Mouse (Mus musculus): ENCODE measurements around the gene Rap1b.

Gene Rap1b

GRCm38 (mm10) chr10:117824139-117824538 is 21.7 kb downstream of the Rap1b start:
- in situ Hi-C loops (cut with MboI; ENCODE audit: low sequenced_read_pairs) = no loop called here

- in situ Hi-C loops (cut with MboI; ENCODE audit: low sequenced_read_pairs) = no loop called here
These were observed 22.5 kb downstream of the Rap1b start for GRCm38 (mm10) chr10:117823321-117823720.

DNA sequence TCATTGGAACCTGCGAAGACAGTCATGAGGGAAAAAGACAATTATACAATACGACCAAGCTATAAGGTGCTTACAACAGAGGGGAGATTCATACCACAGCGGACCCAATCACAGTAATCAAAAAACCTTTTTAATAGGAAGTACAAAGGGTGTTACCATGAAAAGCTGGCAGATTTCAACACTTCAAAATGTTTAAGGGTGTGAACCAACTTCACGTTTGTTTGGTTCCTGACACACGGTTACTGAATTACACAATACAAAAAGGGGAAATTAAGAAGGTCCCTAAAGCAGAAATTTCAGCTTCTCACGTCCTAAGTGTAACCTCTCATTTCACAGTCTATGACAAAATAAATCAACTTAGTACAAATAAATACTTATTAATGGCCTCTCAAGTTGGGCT is 27.2 kb downstream of the Rap1b start:
- in situ Hi-C loops (cut with MboI; ENCODE audit: low sequenced_read_pairs) = no loop called here

DNA sequence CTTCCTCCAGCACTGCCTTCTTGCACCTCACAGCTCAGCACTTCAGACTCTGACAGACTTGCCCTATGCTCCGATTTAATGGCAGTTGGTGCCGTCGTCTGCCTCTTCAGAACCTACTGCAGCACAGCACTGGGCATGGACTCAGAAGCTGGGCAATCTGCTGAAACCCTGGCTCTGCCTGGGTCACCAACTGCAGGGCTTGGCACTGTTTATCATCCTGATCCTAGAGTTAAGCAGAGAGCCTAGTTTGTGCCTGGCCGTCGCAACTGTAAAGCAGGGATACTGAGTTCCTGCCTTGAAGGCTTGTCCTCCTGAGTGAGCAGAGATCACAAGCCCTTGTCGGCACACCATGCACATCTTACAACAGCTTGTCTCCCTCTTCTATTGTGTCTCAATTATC is 29.1 kb downstream of the Rap1b start:
- in situ Hi-C loops (cut with MboI; ENCODE audit: low sequenced_read_pairs) = no loop called here

- in situ Hi-C loops (cut with MboI; ENCODE audit: low sequenced_read_pairs) = no loop called here
These were observed 33.3 kb downstream of the Rap1b start for GRCm38 (mm10) chr10:117812501-117812900.

DNA sequence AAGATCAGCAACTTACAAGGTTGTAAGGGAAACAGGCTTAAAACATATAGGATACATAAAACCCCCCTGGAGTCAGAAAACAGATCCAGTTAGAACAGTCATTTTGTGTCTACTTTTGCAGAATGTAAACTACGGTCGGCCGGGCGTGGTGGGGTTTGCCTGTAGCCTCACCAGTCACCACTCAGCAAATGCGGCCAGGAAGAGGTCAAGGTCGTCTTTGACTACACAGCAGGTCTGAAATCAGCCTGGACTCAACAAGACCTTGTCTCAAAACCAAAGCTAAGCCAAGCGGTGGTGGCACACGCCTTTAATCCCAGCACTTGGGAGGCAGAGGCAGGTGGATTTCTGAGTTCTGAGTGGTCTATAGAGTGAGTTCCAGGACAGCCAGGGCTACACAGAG is 34.3 kb downstream of the Rap1b start:
- in situ Hi-C loops (cut with MboI; ENCODE audit: low sequenced_read_pairs) = no loop called here

- in situ Hi-C loops (cut with MboI; ENCODE audit: low sequenced_read_pairs) = no loop called here
These were observed 35.3 kb downstream of the Rap1b start for GRCm38 (mm10) chr10:117810506-117810905.

- in situ Hi-C loops (cut with MboI; ENCODE audit: low sequenced_read_pairs) = no loop called here
These were observed 37.8 kb downstream of the Rap1b start for GRCm38 (mm10) chr10:117808068-117808467.

GRCm38 (mm10) chr10:117805919-117806318 is 39.9 kb downstream of the Rap1b start:
- in situ Hi-C loops (cut with MboI; ENCODE audit: low sequenced_read_pairs) = no loop called here

GRCm38 (mm10) chr10:117803870-117804850 is 41.7 kb downstream of the Rap1b start:
- in situ Hi-C loops (cut with MboI; ENCODE audit: low sequenced_read_pairs) = no loop called here

GRCm38 (mm10) chr10:117801886-117802285 is 43.9 kb downstream of the Rap1b start:
- in situ Hi-C loops (cut with MboI; ENCODE audit: low sequenced_read_pairs) = no loop called here

GRCm38 (mm10) chr10:117799806-117800205 is 46.0 kb downstream of the Rap1b start:
- in situ Hi-C loops (cut with MboI; ENCODE audit: low sequenced_read_pairs) = no loop called here

- in situ Hi-C loops (cut with MboI; ENCODE audit: low sequenced_read_pairs) = no loop called here
These were observed 47.3 kb downstream of the Rap1b start for GRCm38 (mm10) chr10:117798436-117799035.

DNA sequence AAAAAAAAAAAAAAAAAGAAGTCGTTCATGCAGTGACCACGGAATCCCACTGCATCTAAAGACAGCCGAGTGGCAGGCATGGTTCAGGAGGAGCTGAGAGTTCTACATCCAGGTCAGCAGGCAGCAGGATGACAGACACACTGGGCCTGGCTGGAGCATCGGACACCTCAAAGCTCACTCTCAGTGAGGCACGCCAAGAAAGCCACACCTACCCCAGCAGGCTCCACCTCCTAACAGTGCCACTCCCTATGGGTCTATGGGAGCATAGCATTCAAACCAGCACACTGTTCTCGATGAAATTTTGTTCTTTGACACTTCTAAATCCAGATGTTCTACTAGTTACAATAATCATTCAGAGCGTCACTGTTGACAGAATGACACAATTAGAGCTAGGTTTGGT is 48.2 kb downstream of the Rap1b start:
- in situ Hi-C loops (cut with MboI; ENCODE audit: low sequenced_read_pairs) = no loop called here

DNA sequence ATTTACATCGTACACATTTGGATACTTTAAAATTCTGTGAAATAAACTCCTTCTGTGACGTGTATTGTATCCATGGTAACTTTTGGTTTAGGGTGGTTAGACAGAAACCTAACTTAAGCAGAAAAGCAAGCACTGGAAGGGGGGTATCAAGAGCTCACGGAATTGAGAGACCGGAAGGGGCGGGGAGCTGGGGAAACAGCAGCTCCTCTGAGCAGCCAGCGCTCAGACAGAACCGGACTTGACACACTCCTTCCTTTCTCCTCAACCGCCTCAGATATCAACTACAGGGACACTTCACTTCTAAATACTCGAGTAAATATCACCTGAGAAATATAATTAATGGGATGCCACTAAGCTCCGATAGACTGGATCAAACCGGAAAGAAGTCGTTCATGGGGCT is 48.7 kb downstream of the Rap1b start:
- in situ Hi-C loops (cut with MboI; ENCODE audit: low sequenced_read_pairs) = no loop called here

DNA sequence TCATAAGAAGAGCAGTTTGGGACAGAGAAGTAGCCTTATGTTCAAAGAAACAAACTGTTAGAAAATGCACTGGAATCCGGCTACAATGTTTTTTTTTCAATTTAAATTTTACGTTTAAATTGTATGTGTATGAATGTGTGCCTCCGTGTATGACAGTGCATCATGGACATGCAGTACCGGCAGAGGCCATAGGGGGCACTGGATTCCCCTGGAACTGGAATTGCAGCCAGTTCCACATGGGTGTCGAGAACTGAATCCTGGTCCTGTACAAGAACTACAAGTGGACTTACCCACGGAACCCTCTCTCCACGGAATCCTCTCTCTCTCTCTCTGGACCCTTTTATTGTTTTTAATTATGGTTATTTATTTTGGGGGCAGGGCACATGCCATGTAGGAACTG is 49.7 kb downstream of the Rap1b start:
- in situ Hi-C loops (cut with MboI; ENCODE audit: low sequenced_read_pairs) = no loop called here

DNA sequence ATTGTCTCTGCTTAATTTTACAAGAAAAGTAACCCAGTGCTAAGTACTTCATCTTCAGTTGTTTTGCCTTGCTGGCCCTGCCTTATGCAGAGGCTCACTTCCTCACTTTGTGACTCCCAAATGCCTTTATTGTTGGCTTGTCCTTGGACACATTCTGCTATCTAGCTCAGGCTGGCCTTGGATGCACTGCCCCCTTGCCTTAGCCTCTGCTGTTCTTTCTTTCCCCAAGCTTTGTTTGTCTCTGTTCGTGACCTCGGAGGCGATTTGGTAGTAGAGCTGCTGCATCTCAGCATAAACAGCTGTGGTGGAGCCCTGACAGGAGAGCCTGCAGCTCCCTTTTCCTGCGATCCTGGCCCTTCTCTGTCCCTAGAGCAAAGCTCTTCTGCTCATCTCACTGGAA is 50.6 kb downstream of the Rap1b start:
- in situ Hi-C loops (cut with MboI; ENCODE audit: low sequenced_read_pairs) = no loop called here

DNA sequence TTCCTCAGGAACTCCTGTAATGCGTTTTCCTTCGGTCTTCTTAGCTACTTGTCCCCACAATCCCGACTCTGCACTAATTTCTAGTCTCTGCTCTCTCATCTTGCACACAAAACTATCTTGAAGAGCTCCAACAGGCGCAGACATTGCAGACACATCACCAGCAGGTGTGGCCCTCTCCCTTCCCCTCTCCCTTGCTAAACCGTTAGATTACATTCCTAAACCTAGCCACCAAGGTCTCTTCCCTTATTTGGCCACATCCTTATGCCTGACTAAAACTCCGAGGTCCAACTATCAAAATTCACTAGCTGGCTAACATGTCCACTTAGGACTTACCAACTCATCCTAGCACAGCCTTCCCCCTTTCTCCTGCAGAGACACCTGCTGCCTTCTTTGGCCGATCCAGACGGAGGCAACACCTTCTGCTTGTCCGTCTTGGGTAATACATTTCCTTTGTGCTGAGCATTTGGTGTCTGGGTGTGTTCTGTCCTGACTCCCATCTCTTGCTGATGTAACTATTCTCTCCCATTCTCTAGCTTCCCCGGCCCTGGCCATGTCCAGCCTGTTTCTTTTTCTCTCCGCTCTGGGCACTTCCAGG is 52.3 kb downstream of the Rap1b start:
- in situ Hi-C loops (cut with MboI; ENCODE audit: low sequenced_read_pairs) = no loop called here

- in situ Hi-C loops (cut with MboI; ENCODE audit: low sequenced_read_pairs) = no loop called here
These were observed 53.4 kb downstream of the Rap1b start, which contains the start of gene Nup107 for GRCm38 (mm10) chr10:117792141-117793091. Gene Nup107, minus strand, starts transcription at chr10:117792705.

GRCm38 (mm10) chr10:117791171-117791470 is 54.7 kb downstream of the Rap1b start:
- in situ Hi-C loops (cut with MboI; ENCODE audit: low sequenced_read_pairs) = no loop called here

Measured in CH12F3 (cell line).